Mouse (Mus musculus): ENCODE measurements around the gene Ssbp2. TPM values are rescaled to one million over a fixed set of nuclear protein-coding genes. Genes with fewer than 3 reads are reported as not detected.

Ssbp2 gene
- polyA plus RNA-seq, 1 experiment from 2014 or later = 179 TPM

DNA sequence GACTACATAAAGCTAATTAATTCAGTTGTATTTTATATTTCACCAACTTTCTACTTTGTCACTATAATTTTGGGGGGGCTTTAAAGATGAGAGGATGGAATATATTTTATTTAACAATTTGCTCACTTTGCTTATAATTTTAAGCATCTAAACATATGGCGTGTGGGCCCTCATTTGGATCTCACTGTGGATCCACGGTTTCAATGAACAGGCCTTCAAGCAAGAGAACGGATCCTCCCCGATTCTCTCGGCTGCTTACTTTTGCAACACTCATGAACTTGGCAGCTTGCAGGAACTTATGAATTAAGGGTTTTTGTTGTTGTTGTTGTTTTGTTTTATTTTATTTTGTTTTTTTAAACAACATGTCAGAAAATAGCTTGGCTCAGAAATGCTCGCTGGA is 259.4 kb downstream of the Ssbp2 start:
- H3K36me3 ChIP-seq = no peaks in the 10 kb centered on the region
- ATAC-seq (ENCODE audit: low FRiP score, low read depth) = no peak

DNA sequence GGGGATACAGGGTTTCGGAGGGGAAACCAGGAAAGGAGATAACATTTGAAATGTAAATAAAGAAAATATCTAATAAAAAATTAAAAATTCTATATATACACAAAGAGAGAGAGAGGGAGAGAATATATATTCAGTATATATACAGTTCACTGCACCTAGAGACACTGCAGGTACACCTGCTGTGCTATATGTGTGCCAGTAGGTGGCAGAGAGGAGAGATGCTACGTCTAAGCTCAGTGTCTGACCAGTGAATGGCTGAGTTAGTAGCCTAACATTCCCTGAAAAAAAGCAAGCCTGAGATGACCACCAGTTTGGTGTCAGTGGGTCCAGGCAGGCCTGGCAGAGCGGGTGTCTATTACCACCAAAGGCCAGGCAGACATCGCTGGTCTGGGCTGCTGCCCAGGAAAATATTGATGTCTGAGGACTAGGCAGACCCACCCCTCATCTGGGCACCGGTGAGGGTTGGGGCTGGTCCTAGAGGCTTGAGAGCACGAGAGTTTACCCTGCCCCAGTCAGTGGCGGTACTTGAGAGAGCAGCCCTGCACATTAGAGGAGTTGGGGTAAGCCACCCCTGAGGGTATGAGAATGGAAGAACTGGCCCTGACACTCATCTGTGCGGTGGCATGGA is 263.1 kb downstream of the Ssbp2 start:
- no peak overlapping the region for H3K4me3 ChIP-seq
- WGBS = 64% methylated on average over 8 of the region's 8 CpGs
- no peak overlapping the region for H3K9ac ChIP-seq (replicated peaks)
- no peaks in the 10 kb centered on the region for H3K9me3 ChIP-seq
- peak; percentile 72; the same call in 1 of the 2 replicates for ATAC-seq (ENCODE audit: low FRiP score, low read depth)
- H3K4me1 ChIP-seq = no peaks in the 10 kb centered on the region
- H3K4me2 ChIP-seq (replicated peaks) = no peak overlapping the region
- H3K27ac ChIP-seq (replicated peaks) = no peak overlapping the region
- no peaks in the 10 kb centered on the region for H3K36me3 ChIP-seq
- H3K27me3 ChIP-seq = no peaks in the 10 kb centered on the region

More for the DNA sequence above, 259.4 kb downstream of the Ssbp2 start:
- Histone ChIP-seq H3K4me2 (replicated peaks) (no peak overlapping the region), H3K27ac (replicated peaks) (no peak overlapping the region), H3K4me1 (no peaks in the 10 kb centered on the region), H3K9me3 (no peaks in the 10 kb centered on the region), H3K27me3 (no peaks in the 10 kb centered on the region), H3K9ac (replicated peaks) (no peak overlapping the region), H3K4me3 (no peak overlapping the region)
- WGBS = 92% methylated on average over 6 of the region's 6 CpGs

DNA sequence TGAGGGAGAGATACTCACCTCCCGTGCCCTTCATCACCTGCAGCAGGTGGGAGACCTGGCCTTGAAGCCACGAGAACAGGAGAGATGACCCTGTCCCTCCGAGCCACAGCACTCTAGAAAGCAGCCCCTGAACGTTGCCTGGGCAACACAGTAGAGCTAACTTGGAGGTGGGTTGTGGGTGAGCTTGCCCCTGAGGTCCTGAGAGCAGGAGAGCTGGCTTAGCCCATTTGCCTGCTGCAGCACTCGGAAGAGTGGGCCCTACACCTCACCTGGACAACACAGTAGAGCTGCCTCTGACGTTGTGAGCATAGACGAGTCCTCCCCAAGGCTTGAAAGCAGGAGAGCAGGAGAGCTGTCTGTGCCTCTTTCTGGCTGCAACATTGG is 263.6 kb downstream of the Ssbp2 start:
- 82% methylated on average over 7 of the region's 7 CpGs for WGBS
- no peak overlapping the region for H3K9ac ChIP-seq (replicated peaks)

GRCm38 (mm10) chr13:91724211-91724610 is 264.1 kb downstream of the Ssbp2 start:
- H3K36me3 ChIP-seq = no peaks in the 10 kb centered on the region
- H3K27ac ChIP-seq (replicated peaks) = no peak overlapping the region
- H3K4me3 ChIP-seq = no peak overlapping the region
- ATAC-seq (ENCODE audit: low FRiP score, low read depth) = no peak
- no peak overlapping the region for H3K9ac ChIP-seq (replicated peaks)
- no peaks in the 10 kb centered on the region for H3K4me1 ChIP-seq
- 88% methylated on average over 3 of the region's 3 CpGs for WGBS
- H3K4me2 ChIP-seq (replicated peaks) = no peak overlapping the region
- H3K27me3 ChIP-seq = no peaks in the 10 kb centered on the region
- H3K9me3 ChIP-seq = no peaks in the 10 kb centered on the region

More for the DNA sequence above, 263.6 kb downstream of the Ssbp2 start:
- Histone ChIP-seq H3K4me3 (no peak overlapping the region), H3K27me3 (no peaks in the 10 kb centered on the region), H3K9me3 (no peaks in the 10 kb centered on the region), H3K36me3 (no peaks in the 10 kb centered on the region), H3K4me1 (no peaks in the 10 kb centered on the region), H3K4me2 (replicated peaks) (no peak overlapping the region), H3K27ac (replicated peaks) (no peak overlapping the region)
- no peak for ATAC-seq (ENCODE audit: low FRiP score, low read depth)

- WGBS = 77% methylated on average over 3 of the region's 3 CpGs
- Histone ChIP-seq H3K4me2 (replicated peaks) (no peak overlapping the region), H3K27ac (replicated peaks) (no peak overlapping the region), H3K9ac (replicated peaks) (no peak overlapping the region), H3K27me3 (no peaks in the 10 kb centered on the region), H3K4me3 (no peak overlapping the region), H3K9me3 (no peaks in the 10 kb centered on the region), H3K36me3 (no peaks in the 10 kb centered on the region), H3K4me1 (no peaks in the 10 kb centered on the region)
- no peak for ATAC-seq (ENCODE audit: low FRiP score, low read depth)
These were observed 265.0 kb downstream of the Ssbp2 start for GRCm38 (mm10) chr13:91725130-91725529.

- Histone ChIP-seq H3K4me1 (no peaks in the 10 kb centered on the region), H3K27ac (replicated peaks) (no peak overlapping the region), H3K4me3 (no peak overlapping the region), H3K9ac (replicated peaks) (no peak overlapping the region), H3K36me3 (no peaks in the 10 kb centered on the region), H3K9me3 (no peaks in the 10 kb centered on the region), H3K27me3 (no peaks in the 10 kb centered on the region), H3K4me2 (replicated peaks) (no peak overlapping the region)
- no peak for ATAC-seq (ENCODE audit: low FRiP score, low read depth)
These were observed 267.8 kb downstream of the Ssbp2 start for GRCm38 (mm10) chr13:91727899-91728298.

- Histone ChIP-seq H3K27me3 (peaks cover 18% of the 10 kb centered on the region), H3K4me1 (peaks cover 8% of the 10 kb centered on the region; the same call in 1 of the 2 replicates), H3K4me3 (no peak overlapping the region), H3K4me2 (replicated peaks) (no peak overlapping the region), H3K9me3 (no peaks in the 10 kb centered on the region), H3K36me3 (no peaks in the 10 kb centered on the region), H3K27ac (replicated peaks) (no peak overlapping the region), H3K9ac (replicated peaks) (no peak overlapping the region)
- WGBS = 88% methylated on average over 1 of the region's 1 CpGs
- no peak for ATAC-seq (ENCODE audit: low FRiP score, low read depth)
These were observed 277.1 kb downstream of the Ssbp2 start for GRCm38 (mm10) chr13:91737191-91737590.

DNA sequence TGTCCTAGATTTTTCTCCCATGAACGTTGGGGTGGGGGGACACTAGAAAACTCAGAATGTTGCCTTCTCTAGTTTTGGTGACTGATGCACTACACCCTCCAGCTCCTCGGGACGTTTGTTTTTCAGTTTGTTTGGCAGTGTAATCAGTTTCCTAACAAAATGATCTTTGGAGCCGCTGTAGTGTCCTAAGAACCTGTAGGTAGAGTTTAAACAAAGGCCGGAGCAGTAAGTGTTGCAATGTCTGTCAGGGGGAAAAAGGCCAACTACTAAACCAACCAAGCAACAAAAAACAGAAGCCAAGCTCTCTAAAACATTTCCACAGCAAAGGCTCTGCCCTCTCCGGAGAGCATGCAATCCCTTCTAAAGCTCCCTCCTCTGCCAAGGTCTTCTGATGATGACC is 280.8 kb downstream of the Ssbp2 start:
- Histone ChIP-seq H3K9ac (replicated peaks) (no peak overlapping the region), H3K4me3 (peak overlapping the region; percentile 46), H3K4me1 (peaks cover 8% of the 10 kb centered on the region; the same call in 1 of the 2 replicates), H3K27ac (replicated peaks) (no peak overlapping the region), H3K4me2 (replicated peaks) (peak overlapping the region; percentile 88), H3K27me3 (peaks cover 21% of the 10 kb centered on the region), H3K9me3 (no peaks in the 10 kb centered on the region), H3K36me3 (no peaks in the 10 kb centered on the region)
- no peak for ATAC-seq (ENCODE audit: low FRiP score, low read depth)
- WGBS = 70% methylated on average over 6 of the region's 6 CpGs

DNA sequence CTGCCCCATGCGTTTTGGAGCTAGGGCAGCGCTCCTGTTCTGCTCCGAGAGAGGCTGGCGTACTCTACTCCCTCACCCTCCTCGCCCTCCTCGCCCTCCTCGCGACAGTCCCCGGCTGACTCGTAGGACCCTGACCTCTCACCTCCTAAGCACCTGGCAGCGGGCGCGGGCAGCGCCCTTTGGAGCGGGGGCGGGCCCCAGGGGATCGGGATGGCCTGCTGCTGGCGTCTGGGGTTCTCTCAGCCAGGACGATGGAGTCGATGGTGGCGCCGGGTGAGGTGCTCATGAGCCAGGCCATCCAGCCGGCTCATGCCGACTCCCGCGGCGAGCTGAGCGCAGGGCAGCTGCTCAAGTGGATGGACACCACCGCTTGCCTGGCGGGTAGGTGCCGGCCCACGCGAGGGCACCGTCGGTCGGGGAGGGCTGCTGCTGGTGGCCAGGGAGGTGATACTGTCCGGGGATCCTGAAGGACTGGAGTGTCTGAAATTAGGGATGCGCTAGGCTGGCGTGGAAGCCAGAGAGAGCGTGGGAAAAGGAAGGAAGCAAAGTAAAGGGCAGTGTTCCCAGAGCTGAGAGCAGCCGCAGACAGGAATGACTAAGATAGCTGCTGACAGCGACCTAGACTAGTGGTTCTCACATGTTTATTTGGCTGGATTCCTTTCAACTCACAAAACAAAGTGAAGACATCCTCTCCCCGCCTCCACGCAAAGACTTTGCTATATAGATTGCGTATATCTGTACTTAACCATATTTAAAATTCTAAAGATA is 281.4 kb downstream of the Ssbp2 start, which contains the start of gene Acot12:
TSS of gene Acot12 (plus strand) at position 233 of the 768 bp plus-strand sequence.
- peak within 1 kb of the TSS; percentile 56 for H3K9ac ChIP-seq (replicated peaks)
- peaks cover 8% of the 10 kb centered on the region; the same call in 1 of the 2 replicates for H3K4me1 ChIP-seq
- H3K9me3 ChIP-seq = no peaks in the 10 kb centered on the region
- H3K27me3 ChIP-seq = peaks cover 21% of the 10 kb centered on the region
- H3K4me3 ChIP-seq = peak within 1 kb of the TSS; percentile 46
- H3K4me2 ChIP-seq (replicated peaks) = peak within 1 kb of the TSS; percentile 88
- no peaks in the 10 kb centered on the region for H3K36me3 ChIP-seq
- ATAC-seq (ENCODE audit: low FRiP score, low read depth) = peak; percentile 84
- H3K27ac ChIP-seq (replicated peaks) = no peak within 1 kb of the TSS
- WGBS = 9% methylated on average over 45 of the region's 45 CpGs

GRCm38 (mm10) chr13:91743180-91743579 is 283.1 kb downstream of the Ssbp2 start:
- ATAC-seq (ENCODE audit: low FRiP score, low read depth) = no peak
- WGBS = 84% methylated on average over 3 of the region's 3 CpGs
- no peak overlapping the region for H3K4me3 ChIP-seq
- H3K27me3 ChIP-seq = peaks cover 21% of the 10 kb centered on the region
- no peaks in the 10 kb centered on the region for H3K36me3 ChIP-seq
- no peak overlapping the region for H3K9ac ChIP-seq (replicated peaks)
- peaks cover 8% of the 10 kb centered on the region; the same call in 1 of the 2 replicates for H3K4me1 ChIP-seq
- no peak overlapping the region for H3K27ac ChIP-seq (replicated peaks)
- H3K9me3 ChIP-seq = no peaks in the 10 kb centered on the region
- no peak overlapping the region for H3K4me2 ChIP-seq (replicated peaks)

DNA sequence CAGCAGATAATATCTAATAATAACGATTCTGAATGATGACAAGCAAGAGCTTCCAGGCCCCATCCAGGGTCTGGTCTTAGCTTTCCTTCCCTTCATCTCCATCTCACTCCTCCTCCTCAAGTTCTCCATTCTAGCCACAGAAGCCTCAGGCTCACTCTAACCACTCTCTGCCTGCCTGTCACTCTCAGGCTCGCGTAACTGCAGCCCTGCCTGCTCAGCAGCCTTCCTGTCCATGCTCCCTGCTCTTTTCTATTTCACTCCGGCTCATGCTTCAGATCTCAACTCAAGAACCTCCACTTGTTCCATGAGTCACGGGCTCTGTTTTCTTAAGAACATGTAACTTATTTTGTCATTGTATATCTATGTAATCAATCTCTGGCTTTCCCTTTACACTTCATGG is 286.4 kb downstream of the Ssbp2 start:
- Histone ChIP-seq H3K9me3 (no peaks in the 10 kb centered on the region), H3K4me2 (replicated peaks) (no peak overlapping the region), H3K27ac (replicated peaks) (no peak overlapping the region), H3K4me1 (0 out of 2 replicates have a peak, but pooled peaks cover 3% of the 10 kb centered on the region), H3K9ac (replicated peaks) (no peak overlapping the region), H3K27me3 (peaks cover 11% of the 10 kb centered on the region; the same call in 1 of the 2 replicates), H3K36me3 (no peaks in the 10 kb centered on the region), H3K4me3 (no peak overlapping the region)
- no peak for ATAC-seq (ENCODE audit: low FRiP score, low read depth)
- WGBS = 86% methylated on average over 5 of the region's 5 CpGs

DNA sequence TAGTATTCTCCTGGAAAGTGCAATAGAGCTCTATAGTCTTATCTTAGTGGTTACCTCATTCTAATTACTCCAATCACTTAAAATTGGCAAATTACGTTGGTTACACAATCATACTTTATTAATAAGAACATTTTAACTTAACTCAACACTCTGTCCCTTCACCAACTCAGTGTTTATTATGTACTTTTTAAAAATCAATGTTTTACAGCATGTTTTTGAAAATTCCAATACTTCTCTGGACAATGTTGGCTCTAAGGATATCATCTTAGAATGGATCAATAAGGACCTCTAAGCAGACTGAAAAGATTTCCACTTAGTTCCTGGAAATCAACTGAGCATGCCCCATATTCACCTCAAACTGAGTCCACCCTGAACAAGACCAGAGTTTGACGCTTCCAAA is 288.3 kb downstream of the Ssbp2 start:
- H3K9me3 ChIP-seq = no peaks in the 10 kb centered on the region
- 93% methylated on average over 2 of the region's 2 CpGs for WGBS
- no peak overlapping the region for H3K4me2 ChIP-seq (replicated peaks)
- no peak for ATAC-seq (ENCODE audit: low FRiP score, low read depth)
- no peaks in the 10 kb centered on the region for H3K36me3 ChIP-seq
- no peak overlapping the region for H3K4me3 ChIP-seq
- H3K27me3 ChIP-seq = no peaks in the 10 kb centered on the region
- H3K27ac ChIP-seq (replicated peaks) = no peak overlapping the region
- no peaks in the 10 kb centered on the region for H3K4me1 ChIP-seq
- H3K9ac ChIP-seq (replicated peaks) = no peak overlapping the region
